In the genomic region with DNA sequence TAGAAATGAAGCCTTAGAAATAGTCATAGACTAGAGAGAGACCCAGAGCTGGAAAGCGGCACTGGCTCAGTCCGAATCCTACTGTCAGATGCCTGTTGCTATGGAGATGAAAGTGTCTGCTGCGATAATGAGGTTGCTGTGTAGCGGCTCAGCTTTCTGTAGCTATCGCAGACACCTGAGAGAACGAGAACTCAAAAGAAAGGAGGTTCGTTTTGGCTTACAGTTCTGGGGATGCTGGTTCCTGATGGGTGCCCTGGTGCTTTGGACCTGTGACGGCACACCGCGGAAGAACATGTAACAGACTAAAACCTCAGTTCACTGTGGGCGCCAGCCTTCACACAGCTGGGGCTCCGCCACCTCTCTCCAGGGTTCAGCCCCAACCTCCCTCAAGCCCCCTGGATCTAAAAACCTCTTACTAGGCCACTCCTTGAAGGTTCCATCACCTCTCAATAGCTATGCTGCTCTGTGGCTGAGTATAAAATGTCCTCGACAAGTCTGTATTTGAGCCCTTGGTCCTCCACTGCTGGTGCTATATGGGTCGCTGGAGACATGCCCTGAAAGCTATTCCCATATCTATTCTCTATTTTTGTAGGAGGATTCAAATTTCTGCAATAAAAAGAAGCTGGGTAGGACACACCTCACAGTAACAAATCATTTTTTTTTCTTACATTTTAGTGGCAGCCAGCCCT, we compare ENCODE assay signal across 8 mouse cellular contexts. TPM values are rescaled to one million over a fixed set of nuclear protein-coding genes. Genes with fewer than 3 reads are reported as not detected.
DNase-seq lines count a peak whose midpoint lies in the region; ATAC-seq and TF ChIP-seq lines count a peak whose summit lies in the region.
"Had no signal": no experiment of that assay in that cellular context is flagged by ENCODE, and none has a peak within 500 bp of the region (broad histone marks: within the 10 kb centered on the region; RNA-seq: fewer than 3 reads in every experiment).

No protein-coding gene starts in this region.

- no peak for TF ChIP-seq POLR2A in lung, adult 2 months (IDR thresholded peaks at IDR 0.05; ENCODE audit: borderline replicate concordance, extremely low read depth, low read depth, low read length)

- no peaks in the 10 kb centered on the region for H3K4me1 ChIP-seq in embryonic facial prominence, embryonic 14.5 days (ENCODE audit: control insufficient read depth, insufficient read depth, low read length)
- peaks cover 15% of the 10 kb centered on the region for H3K4me1 ChIP-seq in forebrain, postnatal 0 days (ENCODE audit: insufficient read depth)
- peaks cover 11% of the 10 kb centered on the region for H3K4me1 ChIP-seq in neural tube, embryonic 15.5 days
- H3K4me1 ChIP-seq in lung, adult 2 months (ENCODE audit: control insufficient read depth, insufficient read depth, low read length): no peaks in the 10 kb centered on the region
- H3K4me1 ChIP-seq: stomach, embryonic 15.5 days had no signal

- peak; percentile 22 for DNase-seq in embryonic facial prominence, embryonic 14.5 days (ENCODE audit: low spot score)
- peak; percentile 84 for DNase-seq in forebrain, postnatal 0 days
- DNase-seq in layer of hippocampus, postnatal 25 days (ENCODE audit: extremely low spot score in 1 of 2, low spot score in 1 of 2): peak; percentile 19 to 20
- no peak for DNase-seq in spleen, postnatal 14 days (ENCODE audit: low spot score in 2 of 2)
- no peak for DNase-seq in yolk sac, embryonic 10.5 days (ENCODE audit: low spot score)
- DNase-seq in lung, adult 2 months: no peak

- H3K4me2 ChIP-seq in embryonic facial prominence, embryonic 14.5 days (ENCODE audit: low read depth, low read length): no peak overlapping the region
- peak overlapping the region; percentile 38 for H3K4me2 ChIP-seq in forebrain, postnatal 0 days (ENCODE audit: low read depth)
- H3K4me2 ChIP-seq in neural tube, embryonic 15.5 days: peak overlapping the region; percentile 42
- H3K4me2 ChIP-seq: stomach, embryonic 15.5 days had no signal

- no peaks in the 10 kb centered on the region for H3K27me3 ChIP-seq in embryonic facial prominence, embryonic 14.5 days (replicated peaks; ENCODE audit: control insufficient read depth, insufficient read depth, low read length)
- H3K27me3 ChIP-seq in forebrain, postnatal 0 days (ENCODE audit: insufficient read depth, low read length): no peaks in the 10 kb centered on the region
- no peaks in the 10 kb centered on the region for H3K27me3 ChIP-seq in neural tube, embryonic 15.5 days (replicated peaks)
- H3K27me3 ChIP-seq: stomach, embryonic 15.5 days had no signal

- ATAC-seq in embryonic facial prominence, embryonic 14.5 days (ENCODE audit: low read depth): no peak
- ATAC-seq in forebrain, postnatal 0 days: peak; percentile 96
- ATAC-seq in neural tube, embryonic 15.5 days (ENCODE audit: low FRiP score): peak; percentile 95

- H3K27ac ChIP-seq in embryonic facial prominence, embryonic 14.5 days (replicated peaks; ENCODE audit: low read depth, low read length): no peak overlapping the region
- H3K27ac ChIP-seq in forebrain, postnatal 0 days (ENCODE audit: low read depth, low read length): peak overlapping the region; percentile 81
- H3K27ac ChIP-seq in neural tube, embryonic 15.5 days (replicated peaks): peak overlapping the region; percentile 10; the same call in 1 of the 2 replicates
- H3K27ac ChIP-seq: stomach, embryonic 15.5 days had no signal

- TF ChIP-seq CTCF in forebrain, postnatal 0 days (IDR thresholded peaks at IDR 0.05; ENCODE audit: low read depth): no peak
- no peak for TF ChIP-seq CTCF in lung, adult 2 months (IDR thresholded peaks at IDR 0.05; ENCODE audit: insufficient read depth, low read length)

- H3K9me3 ChIP-seq in embryonic facial prominence, embryonic 14.5 days (ENCODE audit: control insufficient read depth, low read length): no peaks in the 10 kb centered on the region
- no peaks in the 10 kb centered on the region for H3K9me3 ChIP-seq in forebrain, postnatal 0 days (ENCODE audit: low read length)
- H3K9me3 ChIP-seq in neural tube, embryonic 15.5 days (replicated peaks): no peaks in the 10 kb centered on the region
- H3K9me3 ChIP-seq: stomach, embryonic 15.5 days had no signal

- H3K4me3 ChIP-seq in embryonic facial prominence, embryonic 14.5 days (ENCODE audit: low read depth, low read length): no peak overlapping the region
- peak overlapping the region; percentile 2 for H3K4me3 ChIP-seq in forebrain, postnatal 0 days (ENCODE audit: low read depth, low read length)
- no peak overlapping the region for H3K4me3 ChIP-seq in neural tube, embryonic 15.5 days (replicated peaks)
- H3K4me3 ChIP-seq in lung, adult 2 months (replicated peaks; ENCODE audit: extremely low read depth, low read depth, low read length): no peak overlapping the region
- H3K4me3 ChIP-seq: stomach, embryonic 15.5 days had no signal

- WGBS in embryonic facial prominence, embryonic 14.5 days: 51% methylated on average over 14 of the region's 14 CpGs
- WGBS in forebrain, postnatal 0 days: 16% methylated on average over 14 of the region's 14 CpGs
- WGBS in neural tube, embryonic 15.5 days: 36% methylated on average over 14 of the region's 14 CpGs
- WGBS in lung, adult 2 months: 55% methylated on average over 14 of the region's 14 CpGs

- H3K9ac ChIP-seq in embryonic facial prominence, embryonic 14.5 days (ENCODE audit: low read depth, low read length): peak overlapping the region; percentile 22; the same call in 1 of the 2 replicates
- peak overlapping the region; percentile 42; the same call in 1 of the 2 replicates for H3K9ac ChIP-seq in forebrain, postnatal 0 days
- H3K9ac ChIP-seq in neural tube, embryonic 15.5 days (replicated peaks): no peak overlapping the region
- H3K9ac ChIP-seq: stomach, embryonic 15.5 days had no signal

- H3K36me3 ChIP-seq in embryonic facial prominence, embryonic 14.5 days (ENCODE audit: control insufficient read depth, insufficient read depth, low read length): no peaks in the 10 kb centered on the region
- H3K36me3 ChIP-seq in forebrain, postnatal 0 days (ENCODE audit: insufficient read depth): no peaks in the 10 kb centered on the region
- no peaks in the 10 kb centered on the region for H3K36me3 ChIP-seq in neural tube, embryonic 15.5 days
- H3K36me3 ChIP-seq: stomach, embryonic 15.5 days had no signal

RNA-seq across cellular contexts. Expression of gene Parp11, which starts 6.1 kb away (rescaled TPM):
- 26.9 and 28.4 TPM in 2 replicates for polyA plus RNA-seq in embryonic facial prominence, embryonic 14.5 days (2014; fragmentation: Nextera tagmentation; extraction: Ambion mirVana)
- 57.6 and 60.9 TPM in 2 replicates for total RNA-seq in forebrain, postnatal 0 days (2014; rRNA removed)
- polyA plus RNA-seq in forebrain, postnatal 0 days (2015; fragmentation: Nextera tagmentation; extraction: Ambion mirVana): 38.4 and 45.8 TPM in 2 replicates
- total RNA-seq in layer of hippocampus, postnatal 25 days (2021): 10 to 100 TPM; 35.5 to 38.8 TPM
- 65.1 and 72.6 TPM in 2 replicates for polyA plus RNA-seq in neural tube, embryonic 15.5 days (2015; fragmentation: Nextera tagmentation; extraction: Ambion mirVana)
- polyA plus RNA-seq in lung, adult 2 months (2012; rRNA removed): 6.5 and 10.2 TPM in 2 replicates

Comparison
In these comparisons a context has a peak if more than half of its experiments do, and no peak if none do; other contexts are left out.
1. DNase-seq: peak in embryonic facial prominence, embryonic 14.5 days (single experiment), forebrain, postnatal 0 days (single experiment) and layer of hippocampus, postnatal 25 days (2 of 2); none in spleen, postnatal 14 days (0 of 2), yolk sac, embryonic 10.5 days (single experiment) and lung, adult 2 months (single experiment).